Mouse (Mus musculus): ENCODE data around the gene Enthd1. TPM values are rescaled to one million over a fixed set of nuclear protein-coding genes. Genes with fewer than 3 reads are reported as not detected.

Enthd1 gene
- polyA plus RNA-seq (2012; ENCODE audit: insufficient read depth, low replicate concordance), result not detected in 2 replicates

DNA sequence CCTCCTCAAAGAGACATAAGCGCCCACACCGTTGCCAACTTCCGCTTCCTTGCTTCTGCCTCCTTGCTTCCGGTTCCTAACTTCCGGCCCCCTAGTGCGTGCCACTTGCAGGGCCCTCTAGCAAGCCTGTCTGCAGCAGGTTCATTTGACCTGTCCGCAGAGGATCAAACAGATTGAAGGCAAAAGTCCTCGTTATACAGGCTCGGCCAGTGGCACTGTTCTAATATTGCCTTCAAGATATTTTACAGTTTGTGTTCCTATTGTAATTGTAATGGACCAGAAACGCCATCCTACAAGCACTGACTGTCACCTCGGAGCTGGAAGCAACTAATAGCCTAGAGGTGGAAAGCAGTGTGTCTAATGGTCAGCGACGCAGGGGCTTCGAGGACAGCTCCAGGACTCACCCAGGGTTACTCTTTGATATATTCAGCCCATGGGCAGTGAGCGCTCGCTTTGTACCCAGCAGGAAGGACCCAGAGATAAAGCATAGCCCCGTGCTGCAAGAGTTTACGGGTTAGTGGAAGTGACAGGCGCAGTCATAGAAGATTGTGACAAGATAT, at the start of gene Enthd1:
Gene Enthd1, minus strand, starts transcription at position 51 of the 560 bp plus-strand sequence.
- no peaks in the 10 kb centered on the region for H3K9me3 ChIP-seq
- no peak within 1 kb of the TSS for H3K4me3 ChIP-seq (replicated peaks)
- no peak for TF ChIP-seq GATA1 (IDR thresholded peaks at IDR 0.05; ENCODE audit: borderline replicate concordance, low read length)
- no peak for TF ChIP-seq FLI1 (IDR thresholded peaks at IDR 0.05; ENCODE audit: low read length)
- H3K4me1 ChIP-seq, result peaks cover 18% of the 10 kb centered on the region
- H3K27me3 ChIP-seq (replicated peaks), result peaks cover 43% of the 10 kb centered on the region
- no peaks in the 10 kb centered on the region for H3K36me3 ChIP-seq (replicated peaks; ENCODE audit: low read length)

DNA sequence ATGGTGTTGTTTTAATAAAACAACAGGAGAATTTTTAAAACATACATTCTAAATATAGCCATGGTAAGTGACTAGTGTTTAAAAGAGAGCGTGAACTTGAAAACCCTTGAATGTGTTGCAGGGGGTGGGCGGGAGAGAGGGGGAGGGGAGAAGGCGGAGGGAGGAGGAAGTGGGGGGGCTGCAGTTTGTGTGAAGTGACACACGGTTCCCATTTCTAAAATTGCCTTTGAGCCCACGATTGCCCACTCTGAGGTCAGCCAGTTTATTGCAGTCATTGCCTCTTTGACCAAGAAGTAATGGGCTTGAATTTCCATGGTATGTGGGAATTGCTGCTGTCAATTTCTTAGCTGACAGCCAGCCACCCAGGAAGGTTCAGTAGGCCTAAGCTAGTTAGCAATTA, 48.9 kb upstream of the Enthd1 start:
- peaks cover 55% of the 10 kb centered on the region for H3K4me1 ChIP-seq
- TF ChIP-seq GATA1 (IDR thresholded peaks at IDR 0.05; ENCODE audit: borderline replicate concordance, low read length) (no peak), FLI1 (IDR thresholded peaks at IDR 0.05; ENCODE audit: low read length) (no peak)
- no peaks in the 10 kb centered on the region for H3K9me3 ChIP-seq
- H3K27me3 ChIP-seq (replicated peaks), result peaks cover 5% of the 10 kb centered on the region
- H3K36me3 ChIP-seq (replicated peaks; ENCODE audit: low read length), result no peaks in the 10 kb centered on the region
- no peak overlapping the region for H3K4me3 ChIP-seq (replicated peaks)

DNA sequence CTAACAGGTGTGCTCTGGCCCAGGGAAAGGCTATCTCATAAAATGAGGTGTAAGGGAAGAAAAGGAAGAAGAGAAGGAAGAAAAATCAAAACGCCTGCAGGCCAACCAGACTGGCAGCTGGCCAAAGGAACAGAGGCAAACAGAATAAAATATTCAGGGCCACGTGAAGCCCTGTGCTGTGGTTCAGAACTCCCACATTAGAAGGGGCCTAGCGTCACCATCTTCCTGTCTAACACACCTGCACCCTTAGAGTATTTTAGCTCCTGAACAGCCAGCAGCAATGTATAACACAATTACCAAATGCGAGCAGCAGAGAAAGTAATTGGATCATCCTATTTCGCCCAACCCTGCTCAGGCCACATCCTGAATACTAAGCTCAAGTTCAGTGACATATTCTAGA, 46.5 kb upstream of the Enthd1 start:
- TF ChIP-seq FLI1 (IDR thresholded peaks at IDR 0.05; ENCODE audit: low read length) (no peak), GATA1 (IDR thresholded peaks at IDR 0.05; ENCODE audit: borderline replicate concordance, low read length) (no peak)
- H3K27me3 ChIP-seq (replicated peaks), result peaks cover 6% of the 10 kb centered on the region
- H3K4me1 ChIP-seq, result peaks cover 47% of the 10 kb centered on the region
- H3K4me3 ChIP-seq (replicated peaks), result no peak overlapping the region
- no peaks in the 10 kb centered on the region for H3K9me3 ChIP-seq
- no peaks in the 10 kb centered on the region for H3K36me3 ChIP-seq (replicated peaks; ENCODE audit: low read length)

DNA sequence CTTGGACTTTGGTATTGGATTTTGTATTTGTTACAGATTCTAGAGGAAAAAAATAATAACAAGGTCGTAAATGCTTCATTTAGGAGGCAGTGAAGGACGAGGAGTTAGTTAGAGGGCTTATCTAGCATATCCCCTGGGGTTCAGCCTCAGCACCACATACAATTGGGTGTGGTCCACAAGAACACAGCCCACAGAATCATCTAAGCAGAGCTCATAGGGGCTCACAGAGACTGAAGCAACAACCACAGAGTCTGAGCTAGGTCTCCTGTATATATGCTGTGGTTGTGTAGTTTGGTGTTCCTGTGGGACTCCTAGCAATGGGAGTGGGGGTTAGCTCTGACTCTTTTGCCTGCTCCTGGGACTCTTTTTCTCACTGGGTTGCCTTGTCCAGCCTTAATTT, 45.4 kb upstream of the Enthd1 start:
- Histone ChIP-seq H3K4me1 (peaks cover 43% of the 10 kb centered on the region), H3K36me3 (replicated peaks; ENCODE audit: low read length) (no peaks in the 10 kb centered on the region), H3K27me3 (replicated peaks) (peaks cover 7% of the 10 kb centered on the region), H3K4me3 (replicated peaks) (no peak overlapping the region), H3K9me3 (no peaks in the 10 kb centered on the region)
- TF ChIP-seq FLI1 (IDR thresholded peaks at IDR 0.05; ENCODE audit: low read length), result no peak
- no peak for TF ChIP-seq GATA1 (IDR thresholded peaks at IDR 0.05; ENCODE audit: borderline replicate concordance, low read length)

DNA sequence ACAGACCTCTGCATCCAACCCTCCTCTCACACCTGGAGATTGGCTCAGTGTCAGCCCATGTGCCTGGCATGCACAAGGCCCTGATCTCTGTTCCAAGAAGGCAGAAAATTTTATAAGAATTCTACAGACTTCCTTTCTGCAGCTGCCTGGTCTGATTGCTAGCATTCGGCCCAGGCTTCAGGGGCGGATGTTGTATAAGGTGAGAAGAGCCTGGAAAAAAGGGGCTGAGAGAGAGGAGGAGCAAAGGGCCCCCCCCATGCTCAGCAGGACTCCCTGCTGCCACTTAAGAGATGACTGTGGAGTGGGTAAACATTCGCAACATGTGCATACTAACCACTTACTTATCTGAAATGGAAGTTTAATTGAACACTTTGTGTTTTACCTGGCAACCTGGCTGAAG, 43.0 kb upstream of the Enthd1 start:
- no peak for TF ChIP-seq GATA1 (IDR thresholded peaks at IDR 0.05; ENCODE audit: borderline replicate concordance, low read length)
- TF ChIP-seq FLI1 (IDR thresholded peaks at IDR 0.05; ENCODE audit: low read length), result no peak
- no peaks in the 10 kb centered on the region for H3K9me3 ChIP-seq
- no peaks in the 10 kb centered on the region for H3K36me3 ChIP-seq (replicated peaks; ENCODE audit: low read length)
- H3K4me3 ChIP-seq (replicated peaks), result no peak overlapping the region
- H3K4me1 ChIP-seq, result peaks cover 28% of the 10 kb centered on the region
- peaks cover 11% of the 10 kb centered on the region for H3K27me3 ChIP-seq (replicated peaks)

DNA sequence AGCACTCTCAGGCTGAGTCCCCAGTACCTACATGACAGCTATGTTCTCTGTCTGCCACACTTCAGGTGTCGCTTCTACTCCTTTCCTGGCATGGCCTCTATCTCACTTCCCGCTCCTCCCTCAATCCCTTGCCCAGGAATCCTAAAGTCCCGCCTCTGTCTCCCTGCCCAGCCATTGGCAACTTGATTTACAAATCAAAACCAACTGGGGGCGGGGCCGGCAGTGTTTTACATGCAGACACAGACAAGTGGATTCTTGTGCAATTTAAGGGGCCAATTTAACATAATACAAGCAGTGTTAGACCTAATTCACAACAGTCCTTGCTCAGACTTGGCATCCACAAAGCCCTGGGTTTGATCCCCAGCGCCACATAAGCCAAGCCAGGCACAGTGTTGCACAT, 39.1 kb upstream of the Enthd1 start:
- Histone ChIP-seq H3K36me3 (replicated peaks; ENCODE audit: low read length) (no peaks in the 10 kb centered on the region), H3K4me1 (peaks cover 38% of the 10 kb centered on the region)
- TF ChIP-seq GATA1 (IDR thresholded peaks at IDR 0.05; ENCODE audit: borderline replicate concordance, low read length) (no peak), FLI1 (IDR thresholded peaks at IDR 0.05; ENCODE audit: low read length) (no peak)

DNA sequence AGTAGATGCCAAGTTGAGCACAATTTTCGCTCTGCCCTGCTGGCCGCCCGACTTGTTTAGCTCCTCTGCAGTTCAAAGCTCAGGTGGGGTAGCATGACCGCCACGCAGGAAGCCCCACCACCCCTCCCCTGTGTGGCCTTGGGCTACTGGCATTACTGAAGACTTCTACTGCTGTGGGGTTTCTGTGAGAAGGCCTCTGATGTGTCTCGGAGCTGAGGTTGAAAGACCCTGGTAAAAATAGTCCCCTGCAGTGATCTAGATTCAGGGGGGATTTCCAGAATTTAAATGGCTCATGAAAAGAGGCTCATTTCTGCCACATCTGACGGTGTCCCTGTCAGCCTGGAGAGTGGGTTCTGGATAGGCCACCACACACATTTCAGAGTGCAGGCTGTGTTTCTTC, 37.5 kb upstream of the Enthd1 start:
- H3K4me3 ChIP-seq (replicated peaks), result no peak overlapping the region
- H3K27me3 ChIP-seq (replicated peaks), result peaks cover 35% of the 10 kb centered on the region
- no peaks in the 10 kb centered on the region for H3K36me3 ChIP-seq (replicated peaks; ENCODE audit: low read length)
- no peaks in the 10 kb centered on the region for H3K9me3 ChIP-seq
- peaks cover 35% of the 10 kb centered on the region for H3K4me1 ChIP-seq
- TF ChIP-seq GATA1 (IDR thresholded peaks at IDR 0.05; ENCODE audit: borderline replicate concordance, low read length) (no peak), FLI1 (IDR thresholded peaks at IDR 0.05; ENCODE audit: low read length) (no peak)

More for the DNA sequence above, 39.1 kb upstream of the Enthd1 start:
- H3K4me3 ChIP-seq (replicated peaks), result no peak overlapping the region
- peaks cover 32% of the 10 kb centered on the region for H3K27me3 ChIP-seq (replicated peaks)
- H3K9me3 ChIP-seq, result no peaks in the 10 kb centered on the region

DNA sequence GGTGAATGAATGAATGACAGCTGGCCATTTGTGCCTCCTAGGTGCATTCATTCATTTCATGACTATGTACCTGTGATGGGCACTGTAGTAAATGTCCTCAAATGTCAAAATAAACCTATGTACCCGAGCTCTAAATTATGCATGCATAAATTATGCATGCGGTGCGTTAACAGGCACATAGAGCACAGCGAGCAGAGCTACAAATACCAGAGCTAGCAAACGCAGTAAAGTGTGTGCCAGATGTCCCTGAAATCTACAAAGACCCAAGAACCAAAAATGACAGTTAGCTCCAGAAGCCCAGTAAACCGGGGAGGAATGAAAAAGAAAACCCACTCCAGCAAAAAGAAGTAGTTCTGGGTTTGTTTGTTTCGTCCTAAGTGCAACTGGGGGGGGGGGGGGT, 36.5 kb upstream of the Enthd1 start:
- Histone ChIP-seq H3K4me3 (replicated peaks) (no peak overlapping the region), H3K4me1 (peaks cover 25% of the 10 kb centered on the region), H3K9me3 (no peaks in the 10 kb centered on the region), H3K36me3 (replicated peaks; ENCODE audit: low read length) (no peaks in the 10 kb centered on the region), H3K27me3 (replicated peaks) (peaks cover 38% of the 10 kb centered on the region)
- TF ChIP-seq GATA1 (IDR thresholded peaks at IDR 0.05; ENCODE audit: borderline replicate concordance, low read length) (no peak), FLI1 (IDR thresholded peaks at IDR 0.05; ENCODE audit: low read length) (no peak)

DNA sequence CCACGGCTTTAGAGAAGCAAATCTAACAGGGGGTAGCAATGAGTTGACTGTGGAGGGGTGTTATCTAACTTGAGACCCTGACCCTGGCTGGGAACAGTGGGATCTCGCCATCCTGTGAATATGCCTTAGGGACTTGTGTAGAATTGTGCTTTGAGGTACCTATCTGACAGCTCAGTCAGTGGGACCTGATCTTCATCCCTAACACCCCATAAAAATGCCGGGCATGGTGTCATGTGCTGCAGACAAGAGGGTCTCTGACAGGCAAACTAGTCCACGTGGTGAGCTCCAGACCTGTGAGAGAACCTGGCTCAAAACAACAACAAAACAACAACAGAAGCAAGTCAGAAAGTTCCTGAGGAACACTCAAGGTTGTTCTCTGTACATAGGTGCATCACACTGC, 34.9 kb upstream of the Enthd1 start:
- TF ChIP-seq GATA1 (IDR thresholded peaks at IDR 0.05; ENCODE audit: borderline replicate concordance, low read length) (no peak), FLI1 (IDR thresholded peaks at IDR 0.05; ENCODE audit: low read length) (no peak)
- Histone ChIP-seq H3K36me3 (replicated peaks; ENCODE audit: low read length) (no peaks in the 10 kb centered on the region), H3K4me1 (peaks cover 18% of the 10 kb centered on the region), H3K4me3 (replicated peaks) (peak overlapping the region; percentile 87), H3K9me3 (no peaks in the 10 kb centered on the region), H3K27me3 (replicated peaks) (peaks cover 44% of the 10 kb centered on the region)

DNA sequence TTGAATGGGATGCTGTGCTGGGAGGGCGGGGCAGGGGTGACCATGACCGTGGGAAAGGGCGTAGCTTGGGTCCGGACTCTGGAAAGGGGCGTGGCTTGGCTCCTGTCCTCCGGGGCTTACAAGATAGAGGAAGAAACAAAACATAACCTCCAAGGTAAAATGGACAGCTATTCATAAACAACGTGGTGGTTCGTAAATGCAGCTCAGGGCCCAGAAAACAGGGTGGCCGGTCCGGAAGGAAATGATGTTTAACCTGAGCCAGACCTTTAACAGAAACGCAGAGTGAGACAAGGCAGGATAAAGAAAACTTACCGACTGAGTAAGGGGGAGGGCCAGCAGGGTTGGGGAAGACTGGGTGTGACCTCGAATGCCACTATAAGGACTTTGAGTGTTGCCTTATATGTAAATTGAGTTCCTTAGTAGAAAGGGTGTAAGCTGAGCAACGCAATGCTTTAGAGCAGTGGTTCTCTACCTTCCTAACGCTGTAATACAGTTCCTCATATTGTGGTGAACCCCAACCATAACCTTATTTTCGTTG, 34.3 kb upstream of the Enthd1 start:
- TF ChIP-seq FLI1 (IDR thresholded peaks at IDR 0.05; ENCODE audit: low read length) (no peak), GATA1 (IDR thresholded peaks at IDR 0.05; ENCODE audit: borderline replicate concordance, low read length) (no peak)
- H3K4me1 ChIP-seq, result peaks cover 18% of the 10 kb centered on the region
- peaks cover 44% of the 10 kb centered on the region for H3K27me3 ChIP-seq (replicated peaks)
- no peaks in the 10 kb centered on the region for H3K36me3 ChIP-seq (replicated peaks; ENCODE audit: low read length)
- no peaks in the 10 kb centered on the region for H3K9me3 ChIP-seq
- H3K4me3 ChIP-seq (replicated peaks), result peak overlapping the region; percentile 87
